Mouse (Mus musculus) erythroblast, embryonic 14.5 days (primary cell): ENCODE results near the gene Bpgm.

Experiments used
- GATA1 ChIP-seq: IDR thresholded peaks from 2 replicates; pipeline ENCODE4 v1.6.1; 2012; ENCODE audit warnings: low read length, inconsistent platforms, mixed read lengths
- TAL1 ChIP-seq: IDR thresholded peaks from 3 replicates; pipeline ENCODE4 v1.6.1; 2012; ENCODE audit warnings: low read length, inconsistent platforms, mixed read lengths

GRCm38 (mm10) chr6:34552489-34553157, 76.6 kb downstream of the Bpgm start:
- TF ChIP-seq GATA1 (no peak), TAL1 (no peak)
